Mouse (Mus musculus) limb, embryonic 15.5 days (tissue): ENCODE data around the gene Ola1. TPM values are rescaled to one million over a fixed set of nuclear protein-coding genes. Genes with fewer than 3 reads are reported as not detected.

Experiments
- polyA plus RNA-seq: library from polyadenylated mRNA; unstranded; fragments of >200 nt; fragmentation: Nextera tagmentation; extraction: Ambion mirVana; gene quantifications from 2 replicates; pipeline ENCODE4 v1.2.1, GENCODE M21; 2015

The Ola1 gene
- polyA plus RNA-seq, 1 experiment from 2014 or later: 94.3 TPM

Other genes with a start within 250 kb of the Ola1 start
- gene Sp3, start 238.5 kb downstream of the Ola1 start, polyA plus RNA-seq: 52.4 and 60.3 TPM in 2 replicates
- gene Gm11084, start 232.2 kb downstream of the Ola1 start, polyA plus RNA-seq: not detected in 2 replicates
- gene Sp9, start 53.0 kb upstream of the Ola1 start, polyA plus RNA-seq: 1.7 and 1.9 TPM in 2 replicates
- 13.9 and 14.2 TPM in 2 replicates for gene Scrn3, start 93.7 kb upstream of the Ola1 start, polyA plus RNA-seq
- gene Cir1, start 93.8 kb upstream of the Ola1 start, polyA plus RNA-seq: 23.0 and 26.8 TPM in 2 replicates
- gene Gpr155, start 167.6 kb upstream of the Ola1 start, polyA plus RNA-seq: 5.9 and 6.9 TPM in 2 replicates